Mouse (Mus musculus) limb, embryonic 14.5 days (tissue): Measurements from ENCODE around the gene 4930432K21Rik. TPM values are rescaled to one million over a fixed set of nuclear protein-coding genes. Genes with fewer than 3 reads are reported as not detected.

Experiments used
- ATAC-seq: fragments of 200-750 bp; cut with Nextera tagmentation; 2 replicates; pipeline ENCODE4 v1.8.0; 2017; ENCODE audit warnings: low read depth, moderate number of reproducible peaks, moderate TSS enrichment; ENCODE audit not compliant: low FRiP score
- DNase-seq: peaks from one replicate; pipeline ENCODE4 v3.0.0-alpha.2; 2015; ENCODE audit warnings: low spot score
- H3K27ac ChIP-seq: fragments of 300-500 bp; sonication (generic); replicated peaks from 2 replicates; pipeline ENCODE4 v1.5.1; 2014; ENCODE audit warnings: low read depth, mild to moderate bottlenecking, low read length, moderate library complexity, mixed read lengths
- H3K27me3 ChIP-seq: fragments of 300-500 bp; sonication (generic); 2 replicates; pipeline ENCODE4 v1.6.1; 2014; ENCODE audit warnings: low read length, mixed read lengths; ENCODE audit not compliant: control insufficient read depth, insufficient read depth
- H3K36me3 ChIP-seq: fragments of 300-500 bp; sonication (generic); 2 replicates; pipeline ENCODE4 v1.6.1; 2014; ENCODE audit warnings: mild to moderate bottlenecking, low read length, moderate library complexity, mixed read lengths; ENCODE audit not compliant: control insufficient read depth, insufficient read depth
- H3K4me1 ChIP-seq: fragments of 300-500 bp; sonication (generic); 2 replicates; pipeline ENCODE4 v1.6.1; 2014; ENCODE audit warnings: antibody characterized with exemption, low read length, mixed read lengths; ENCODE audit not compliant: control insufficient read depth, insufficient read depth
- H3K4me2 ChIP-seq: fragments of 300-500 bp; sonication (generic); replicated peaks from 2 replicates; pipeline ENCODE4 v1.6.1; 2014; ENCODE audit warnings: low read depth, mild to moderate bottlenecking, low read length, moderate library complexity; ENCODE audit not compliant: severe bottlenecking
- H3K4me3 ChIP-seq: fragments of 300-500 bp; sonication (generic); replicated peaks from 2 replicates; pipeline ENCODE4 v1.5.1; 2014; ENCODE audit warnings: low read length
- H3K9ac ChIP-seq: fragments of 300-500 bp; sonication (generic); 2 replicates; pipeline ENCODE4 v1.6.1; 2014; ENCODE audit warnings: mild to moderate bottlenecking, low read depth, low read length, moderate library complexity; ENCODE audit not compliant: severe bottlenecking
- H3K9me3 ChIP-seq: fragments of 300-500 bp; sonication (generic); 2 replicates; pipeline ENCODE4 v1.6.1; 2016; ENCODE audit warnings: low read length; ENCODE audit not compliant: control insufficient read depth
- POLR2A ChIP-seq: fragments of 200-500 bp; IDR thresholded peaks from 2 replicates; pipeline ENCODE4 v1.8.0; 2012; ENCODE audit warnings: inconsistent platforms, mild to moderate bottlenecking, moderate library complexity, borderline replicate concordance; ENCODE audit not compliant: insufficient read depth, insufficient read length; ENCODE audit errors: extremely low read depth
- WGBS: fragments of 180-500 bp; shearing (Covaris S2); extraction: QIAGEN DNeasy Blood & Tissue Kit; methylation state at CpG from one replicate; pipeline ENCODE4 v1.1.7; 2014; 5-methylcytosine and 5-hydroxymethylcytosine counted together
- polyA plus RNA-seq, 2 experiments: library from polyadenylated mRNA; depleted of rRNA in 1 of 2; stranded (reverse) in 1 of 2; unstranded in 1 of 2; fragments of >200 nt; fragmentation: Nextera tagmentation in 1 of 2; extraction: Ambion mirVana in 1 of 2; gene quantifications; 2 replicates each; pipeline versions ENCODE4 v1.2.1 to v1.2.3; 2012 to 2014

The 4930432K21Rik gene
- polyA plus RNA-seq, 2 experiments: 0.72 to 1.7 TPM

- H3K9me3 ChIP-seq: no peaks in the 10 kb centered on the region
- no peak overlapping the region for H3K4me3 ChIP-seq
- TF ChIP-seq POLR2A: no peak
- H3K36me3 ChIP-seq: peaks cover 44% of the 10 kb centered on the region
- WGBS: 15% methylated on average over 3 of the region's 3 CpGs
- no peak for ATAC-seq
- no peaks in the 10 kb centered on the region for H3K27me3 ChIP-seq
- no peak for DNase-seq
- no peak overlapping the region for H3K27ac ChIP-seq
- peaks cover 22% of the 10 kb centered on the region for H3K4me1 ChIP-seq
- no peak overlapping the region for H3K9ac ChIP-seq
- no peak overlapping the region for H3K4me2 ChIP-seq
Measured at GRCm38 (mm10) chr8:84176560-84176959, 28.7 kb downstream of the 4930432K21Rik start.

DNA sequence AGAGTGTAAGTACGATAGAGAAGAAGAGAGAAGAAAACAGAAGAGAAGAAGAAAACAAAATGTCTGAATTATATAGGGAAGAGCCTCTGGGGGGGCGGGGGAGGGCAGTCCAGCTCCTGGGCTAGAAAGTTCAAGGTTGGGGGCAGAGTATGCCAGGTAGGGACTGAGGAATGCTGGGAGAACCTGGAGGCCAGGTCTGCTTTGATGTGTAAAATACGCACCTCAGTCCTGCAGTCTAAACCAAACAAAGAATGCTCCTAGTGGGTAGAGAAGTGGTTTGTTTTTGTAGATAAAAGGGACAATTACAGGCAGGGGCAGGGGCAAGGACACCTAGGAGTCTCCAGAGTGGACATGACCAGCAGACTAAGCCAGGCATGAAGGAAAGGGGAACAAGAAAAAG lies 29.6 kb downstream of the 4930432K21Rik start:
- Histone ChIP-seq H3K27ac (no peak overlapping the region), H3K9ac (no peak overlapping the region), H3K36me3 (peaks cover 36% of the 10 kb centered on the region), H3K4me2 (no peak overlapping the region), H3K4me3 (no peak overlapping the region), H3K27me3 (no peaks in the 10 kb centered on the region), H3K4me1 (peaks cover 25% of the 10 kb centered on the region), H3K9me3 (no peaks in the 10 kb centered on the region)
- TF ChIP-seq POLR2A: no peak
- DNase-seq (no peak), ATAC-seq (no peak)
- 85% methylated on average over 3 of the region's 3 CpGs for WGBS

GRCm38 (mm10) chr8:84178592-84178991 lies 30.8 kb downstream of the 4930432K21Rik start:
- no peak for TF ChIP-seq POLR2A
- no peak overlapping the region for H3K4me3 ChIP-seq
- WGBS: 75% methylated on average over 8 of the region's 8 CpGs
- DNase-seq (no peak), ATAC-seq (no peak)
- H3K9ac ChIP-seq: no peak overlapping the region
- H3K4me2 ChIP-seq: no peak overlapping the region
- H3K9me3 ChIP-seq: no peaks in the 10 kb centered on the region
- H3K36me3 ChIP-seq: peaks cover 24% of the 10 kb centered on the region
- peaks cover 32% of the 10 kb centered on the region for H3K4me1 ChIP-seq
- H3K27me3 ChIP-seq: no peaks in the 10 kb centered on the region
- no peak overlapping the region for H3K27ac ChIP-seq

DNA sequence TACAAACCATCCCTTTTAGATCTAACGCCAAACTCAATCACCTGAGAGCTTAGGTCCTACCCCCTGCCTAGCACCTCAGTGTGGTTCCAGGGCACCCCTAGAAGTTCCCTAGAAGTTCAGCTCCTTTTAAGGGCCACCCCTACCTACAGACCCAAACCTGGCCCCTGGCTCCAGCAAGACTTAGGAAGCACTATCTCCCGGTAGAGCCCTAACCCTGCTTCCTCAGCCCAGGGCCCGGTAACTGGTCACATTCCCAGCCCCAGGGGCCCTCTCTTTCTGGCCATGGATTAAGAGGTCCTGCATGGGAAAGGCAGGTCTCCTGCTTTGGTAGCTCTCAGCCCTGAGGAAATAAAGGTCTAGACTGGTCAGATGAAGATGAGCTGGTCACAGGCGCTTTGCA lies 32.1 kb downstream of the 4930432K21Rik start:
- H3K4me3 ChIP-seq: peak overlapping the region; percentile 25
- H3K4me2 ChIP-seq: peak overlapping the region; percentile 55
- 5% methylated on average over 4 of the region's 4 CpGs for WGBS
- H3K36me3 ChIP-seq: peaks cover 11% of the 10 kb centered on the region
- no peak for TF ChIP-seq POLR2A
- DNase-seq (no peak), ATAC-seq (no peak)
- H3K4me1 ChIP-seq: peaks cover 40% of the 10 kb centered on the region
- no peaks in the 10 kb centered on the region for H3K27me3 ChIP-seq
- H3K27ac ChIP-seq: 0 out of 2 replicates have a peak overlapping the region, but pooled peaks have one; percentile 10
- no peaks in the 10 kb centered on the region for H3K9me3 ChIP-seq
- peak overlapping the region; percentile 51 for H3K9ac ChIP-seq

DNA sequence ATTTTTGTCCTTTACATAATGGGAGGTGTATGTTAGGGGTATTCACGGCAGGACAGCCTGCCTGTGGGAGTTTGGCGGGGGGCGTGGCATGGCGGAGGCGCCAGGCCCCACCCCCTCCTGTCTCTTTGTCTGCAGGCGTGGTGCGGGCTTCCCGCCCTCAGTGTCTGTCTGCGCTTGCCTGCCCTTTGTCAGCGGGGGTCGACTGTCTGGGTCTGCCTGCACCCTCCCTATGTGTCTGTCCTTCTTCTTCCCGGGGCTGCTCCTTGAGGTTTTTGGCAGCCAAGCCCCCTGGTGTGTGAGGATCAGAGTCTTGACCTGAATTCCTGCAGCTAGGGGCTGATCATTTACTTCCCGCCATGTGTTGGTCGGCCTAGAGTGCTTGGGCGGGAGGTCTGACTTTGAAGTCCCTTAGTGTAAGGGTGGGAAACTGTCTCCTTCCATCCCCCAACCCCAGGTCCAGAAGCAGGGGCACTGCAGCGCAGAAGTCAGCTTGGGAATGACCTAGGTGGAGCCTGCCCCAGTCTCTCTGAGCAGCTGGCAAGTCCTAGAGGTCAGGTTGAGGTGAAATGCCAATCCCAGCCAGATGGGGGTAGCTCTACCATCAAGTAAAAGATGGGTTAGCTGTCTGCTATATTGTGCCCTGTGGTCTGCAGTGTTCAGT lies 32.8 kb downstream of the 4930432K21Rik start:
- ATAC-seq (peak; percentile 67), DNase-seq (peak; percentile 61)
- no peaks in the 10 kb centered on the region for H3K9me3 ChIP-seq
- peak overlapping the region; percentile 25 for H3K4me3 ChIP-seq
- no peak for TF ChIP-seq POLR2A
- H3K27ac ChIP-seq: peak overlapping the region; percentile 61
- peak overlapping the region; percentile 51 for H3K9ac ChIP-seq
- H3K36me3 ChIP-seq: peaks cover 10% of the 10 kb centered on the region
- no peaks in the 10 kb centered on the region for H3K27me3 ChIP-seq
- 1% methylated on average over 16 of the region's 16 CpGs for WGBS
- H3K4me1 ChIP-seq: peaks cover 40% of the 10 kb centered on the region
- peak overlapping the region; percentile 55 for H3K4me2 ChIP-seq
